Mouse (Mus musculus) kidney, postnatal 0 days (tissue): ENCODE results near the gene Isg15. TPM values are rescaled to one million over a fixed set of nuclear protein-coding genes. Genes with fewer than 3 reads are reported as not detected.
A peak's percentile ranks its signal among the peaks of the same experiment; 100 is the strongest.

Experiments
- ATAC-seq: fragments of 200-750 bp; cut with Nextera tagmentation; replicated peaks from 2 replicates; pipeline ENCODE4 v1.8.0; 2017; ENCODE audit warnings: low read depth, moderate number of reproducible peaks, moderate TSS enrichment, moderate library complexity; ENCODE audit not compliant: low FRiP score
- DNase-seq: peaks from one replicate; pipeline ENCODE4 v3.0.0-alpha.2; 2016; ENCODE audit warnings: low spot score
- H3K27ac ChIP-seq: fragments of 300-500 bp; sonication (generic); 2 replicates; pipeline ENCODE4 v1.5.1; 2014; ENCODE audit warnings: mild to moderate bottlenecking
- H3K27me3 ChIP-seq: fragments of 300-500 bp; sonication (generic); 2 replicates; pipeline ENCODE4 v1.6.1; 2014; ENCODE audit warnings: low read length, mixed read lengths; ENCODE audit not compliant: insufficient read depth
- H3K36me3 ChIP-seq: fragments of 300-500 bp; sonication (generic); 2 replicates; pipeline ENCODE4 v1.6.1; 2014; ENCODE audit warnings: low read length, mixed read lengths; ENCODE audit not compliant: insufficient read depth
- H3K4me1 ChIP-seq: fragments of 300-500 bp; sonication (generic); replicated peaks from 2 replicates; pipeline ENCODE4 v1.6.1; 2014; ENCODE audit warnings: antibody characterized with exemption, low read length, mixed read lengths; ENCODE audit not compliant: insufficient read depth
- H3K4me2 ChIP-seq: fragments of 300-500 bp; sonication (generic); 2 replicates; pipeline ENCODE4 v1.6.1; 2014; ENCODE audit warnings: mild to moderate bottlenecking, low read length, moderate library complexity, mixed read lengths
- H3K4me3 ChIP-seq: fragments of 300-500 bp; sonication (generic); replicated peaks from 2 replicates; pipeline ENCODE4 v1.5.1; 2014; ENCODE audit warnings: low read depth, low read length
- H3K9ac ChIP-seq: fragments of 300-500 bp; sonication (generic); 2 replicates; pipeline ENCODE4 v1.6.1; 2014; ENCODE audit warnings: low read depth, low read length
- H3K9me3 ChIP-seq: fragments of 300-500 bp; sonication (generic); replicated peaks from 2 replicates; pipeline ENCODE4 v1.6.1; 2016; ENCODE audit warnings: low read length, inconsistent platforms, mixed read lengths
- CTCF ChIP-seq: IDR thresholded peaks from 2 replicates; pipeline ENCODE4 v1.5.1; 2016; ENCODE audit warnings: antibody characterized with exemption, low read depth, mild to moderate bottlenecking, moderate library complexity
- whole genome bisulfite sequencing: fragments of 180-500 bp; shearing (Covaris S2); extraction: QIAGEN DNeasy Blood & Tissue Kit; methylation state at CpG from one replicate; pipeline ENCODE4 v1.1.7; 2014; 5-methylcytosine and 5-hydroxymethylcytosine counted together
- polyA plus RNA-seq: library from polyadenylated mRNA; unstranded; fragments of >200 nt; fragmentation: Nextera tagmentation; extraction: Ambion mirVana; gene quantifications from 2 replicates; pipeline ENCODE4 v1.2.1, GENCODE M21; 2015

Gene Isg15
- polyA plus RNA-seq, 1 experiment from 2014 or later, result 20.6 TPM

DNA sequence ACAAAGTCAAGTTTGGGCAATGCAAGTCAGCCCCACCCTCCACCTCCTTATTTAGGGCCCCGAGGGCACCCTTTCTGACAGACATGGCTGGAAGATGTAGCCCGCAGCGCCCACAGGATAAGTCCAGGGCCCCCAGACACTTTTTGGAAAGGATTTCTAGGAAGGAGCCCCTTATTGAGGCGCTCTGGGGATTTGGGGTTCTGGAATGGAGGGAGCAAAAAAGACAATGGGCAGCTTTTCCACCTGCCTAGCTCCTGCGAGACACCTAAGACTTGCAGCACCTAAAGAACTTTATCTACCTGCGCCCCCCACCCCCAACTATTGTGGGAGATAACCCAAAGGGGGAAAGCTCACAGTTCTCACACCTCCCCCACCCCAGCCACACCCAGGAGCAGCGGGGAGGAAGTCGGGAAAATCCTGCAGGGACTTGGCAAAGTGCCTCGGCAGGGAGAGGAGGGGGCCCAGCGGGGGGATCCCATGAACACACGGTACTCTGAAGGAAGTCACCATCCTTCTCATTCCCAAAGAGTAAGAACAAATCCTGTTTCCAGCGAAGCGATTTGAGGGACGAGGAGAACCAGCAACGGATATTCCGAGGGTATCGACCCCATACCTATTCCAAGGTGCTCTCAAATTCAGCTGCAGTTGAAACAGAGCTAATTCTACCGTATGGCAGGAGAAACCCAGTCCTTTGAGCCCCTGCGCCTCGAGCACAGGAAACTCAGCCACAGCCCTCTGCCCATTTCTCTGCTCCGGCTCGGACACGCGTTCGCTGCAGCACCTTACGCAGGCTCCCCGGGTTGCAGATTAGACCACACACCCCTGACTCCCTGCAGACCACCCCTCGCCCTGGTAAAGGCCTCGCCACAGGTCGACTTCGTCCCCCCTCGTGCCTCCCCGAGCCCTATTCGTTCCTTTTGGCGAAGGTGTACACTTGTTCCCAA, 4.4 kb downstream of the Isg15 start:
- Histone ChIP-seq H3K9ac (peak overlapping the region; percentile 90), H3K27ac (peak overlapping the region; percentile 86), H3K4me3 (peak overlapping the region; percentile 96), H3K36me3 (0 out of 2 replicates have a peak, but pooled peaks cover 10% of the 10 kb centered on the region), H3K4me1 (peaks cover 40% of the 10 kb centered on the region), H3K4me2 (peak overlapping the region; percentile 96), H3K9me3 (no peaks in the 10 kb centered on the region), H3K27me3 (no peaks in the 10 kb centered on the region)
- 5% methylated on average over 35 of the region's 35 CpGs for WGBS
- DNase-seq (peak; percentile 74), ATAC-seq (no peak)
- TF ChIP-seq CTCF, result no peak

DNA sequence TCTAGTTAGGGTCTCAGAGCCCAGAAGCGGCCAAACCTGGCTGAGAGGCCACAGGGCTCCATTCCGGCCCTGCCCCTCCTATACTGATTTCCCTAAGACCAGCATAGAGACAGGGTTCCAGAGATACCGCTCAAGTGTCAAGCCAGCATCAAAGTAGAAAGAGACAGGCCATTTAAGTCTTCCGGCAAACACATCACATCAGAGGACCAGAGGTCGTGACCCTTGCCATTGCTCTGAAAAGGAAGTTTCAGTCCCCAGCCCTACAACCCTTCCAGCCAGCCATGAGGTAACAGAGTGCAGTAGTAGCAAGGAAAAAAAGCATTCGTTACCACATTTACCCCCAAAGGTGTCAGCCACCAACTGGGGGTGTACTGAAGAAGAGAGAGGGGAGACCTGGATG, 6.3 kb downstream of the Isg15 start:
- TF ChIP-seq CTCF, result no peak
- Histone ChIP-seq H3K27ac (peak overlapping the region; percentile 93; the same call in 1 of the 2 replicates), H3K27me3 (no peaks in the 10 kb centered on the region), H3K9ac (no peak overlapping the region), H3K4me2 (0 out of 2 replicates have a peak overlapping the region, but pooled peaks have one; percentile 6), H3K9me3 (no peaks in the 10 kb centered on the region), H3K36me3 (peaks cover 16% of the 10 kb centered on the region; the same call in 1 of the 2 replicates), H3K4me3 (no peak overlapping the region), H3K4me1 (peaks cover 56% of the 10 kb centered on the region)
- DNase-seq, result no peak
- WGBS, result 45% methylated on average over 6 of the region's 6 CpGs
- ATAC-seq, result no peak

DNA sequence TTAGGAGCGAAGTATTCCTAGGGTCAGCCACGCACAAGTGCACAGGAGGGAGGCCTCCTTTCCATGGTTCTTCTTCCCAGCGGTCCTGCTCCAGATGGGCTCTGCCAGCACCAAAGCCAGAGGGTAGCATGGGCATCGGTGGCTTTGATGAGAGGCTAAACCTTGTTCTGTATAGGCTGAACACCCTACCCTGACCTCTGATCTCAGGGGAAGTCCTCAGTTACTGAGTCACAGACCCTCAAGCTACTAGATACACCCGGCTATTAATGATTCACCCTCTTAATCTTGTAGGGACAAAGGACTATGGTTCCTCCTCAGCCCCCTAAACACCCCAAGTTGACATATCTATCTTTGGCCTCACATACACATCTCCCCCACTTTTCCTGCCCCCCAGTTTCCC, 6.7 kb downstream of the Isg15 start:
- H3K4me2 ChIP-seq, result peak overlapping the region; percentile 39
- H3K4me1 ChIP-seq, result peaks cover 61% of the 10 kb centered on the region
- H3K27ac ChIP-seq, result peak overlapping the region; percentile 93
- H3K36me3 ChIP-seq, result peaks cover 16% of the 10 kb centered on the region; the same call in 1 of the 2 replicates
- WGBS, result 65% methylated on average over 5 of the region's 5 CpGs
- DNase-seq, result no peak
- no peak for TF ChIP-seq CTCF
- ATAC-seq, result no peak
- 0 out of 2 replicates have a peak overlapping the region, but pooled peaks have one; percentile 18 for H3K9ac ChIP-seq
- no peaks in the 10 kb centered on the region for H3K27me3 ChIP-seq
- H3K4me3 ChIP-seq, result no peak overlapping the region
- no peaks in the 10 kb centered on the region for H3K9me3 ChIP-seq

- ATAC-seq, result no peak
- no peak for TF ChIP-seq CTCF
- DNase-seq, result no peak
- Histone ChIP-seq H3K4me3 (no peak overlapping the region), H3K27me3 (no peaks in the 10 kb centered on the region), H3K4me1 (peaks cover 65% of the 10 kb centered on the region), H3K36me3 (peaks cover 16% of the 10 kb centered on the region; the same call in 1 of the 2 replicates), H3K9me3 (no peaks in the 10 kb centered on the region), H3K27ac (peak overlapping the region; percentile 93), H3K4me2 (peak overlapping the region; percentile 39), H3K9ac (0 out of 2 replicates have a peak overlapping the region, but pooled peaks have one; percentile 27)
- 8% methylated on average over 2 of the region's 2 CpGs for WGBS
Observed at GRCm38 (mm10) chr4:156193200-156193590, 7.4 kb downstream of the Isg15 start.

- Histone ChIP-seq H3K9me3 (no peaks in the 10 kb centered on the region), H3K4me2 (peak overlapping the region; percentile 39), H3K27ac (peak overlapping the region; percentile 93), H3K36me3 (peaks cover 16% of the 10 kb centered on the region; the same call in 1 of the 2 replicates), H3K27me3 (no peaks in the 10 kb centered on the region), H3K4me1 (peaks cover 65% of the 10 kb centered on the region), H3K9ac (0 out of 2 replicates have a peak overlapping the region, but pooled peaks have one; percentile 27), H3K4me3 (no peak overlapping the region)
- no peak for TF ChIP-seq CTCF
- DNase-seq (peak; percentile 72), ATAC-seq (peak; percentile 49)
- WGBS, result 35% methylated on average over 8 of the region's 8 CpGs
Observed at GRCm38 (mm10) chr4:156192421-156193199, 8.0 kb downstream of the Isg15 start.
